Mouse (Mus musculus) T-helper 1 cell (primary cell): ENCODE measurements around the gene Nucks1.

Source experiments
- in situ Hi-C: fragments of 300-600 bp; cut with MboI, MseI; formaldehyde crosslinking; loops from one replicate; pipeline ENCODE4 v1.15.1; 2025; ENCODE audit warnings: high pct_unique_total_duplicates

Nucks1 gene

DNA sequence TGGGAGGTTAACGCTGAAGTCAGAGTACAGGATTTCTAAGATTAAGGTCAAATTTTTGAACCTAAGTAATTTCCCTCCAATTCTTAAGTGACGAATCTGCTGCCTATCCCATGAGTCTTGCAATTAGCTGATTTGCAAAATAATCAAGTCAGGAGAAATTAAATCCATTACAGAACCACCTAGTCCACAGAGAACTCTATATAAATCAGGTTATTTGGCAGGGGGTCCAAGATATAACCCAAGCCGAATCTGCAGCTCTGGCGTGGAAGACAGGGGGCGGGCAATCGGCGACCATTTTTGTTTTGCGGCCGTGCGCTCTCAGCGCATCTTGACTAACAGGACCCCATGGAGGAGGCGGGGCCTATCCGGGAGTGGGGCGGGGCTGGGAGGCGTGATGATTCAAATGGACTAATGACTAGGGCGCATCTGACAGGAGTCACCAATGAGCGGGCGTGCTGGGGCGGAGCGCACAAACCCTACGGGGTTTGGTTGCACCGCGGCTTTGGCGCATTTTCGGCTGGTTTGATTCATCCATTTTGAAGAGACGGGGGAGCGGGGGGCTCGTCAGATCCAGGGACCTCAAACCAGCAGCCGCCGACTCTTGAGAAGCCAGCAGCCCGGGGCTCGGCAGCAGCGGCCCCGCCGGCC lies at the start of gene Nucks1:
TSS of gene Nucks1 (plus strand) at position 534 of the 648 bp plus-strand sequence.
- in situ Hi-C loops, result no loop called here

DNA sequence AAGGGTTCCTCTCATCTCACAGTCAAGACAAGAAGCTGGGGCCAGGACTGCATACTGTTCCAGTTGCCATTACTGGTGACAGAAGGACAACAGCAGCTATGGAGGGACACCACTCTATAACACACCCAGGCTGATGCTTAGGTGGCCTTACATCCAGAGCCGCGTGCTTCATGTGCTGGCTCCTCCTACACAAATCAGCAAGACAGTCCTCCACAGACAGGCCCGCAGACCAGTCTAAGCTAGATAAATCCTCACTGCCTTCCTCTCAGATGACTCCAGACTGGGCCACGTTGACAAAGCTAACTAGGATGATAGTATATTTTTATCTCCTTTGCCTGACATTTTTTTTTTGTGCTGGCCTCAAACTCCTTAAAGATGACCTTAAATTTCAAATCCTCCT lies 48.5 kb upstream of the Nucks1 start:
- in situ Hi-C loops, result loop anchor here (5.0 kb wide), 1 partner anchor 45 kb away; no protein-coding TSS in a partner anchor

DNA sequence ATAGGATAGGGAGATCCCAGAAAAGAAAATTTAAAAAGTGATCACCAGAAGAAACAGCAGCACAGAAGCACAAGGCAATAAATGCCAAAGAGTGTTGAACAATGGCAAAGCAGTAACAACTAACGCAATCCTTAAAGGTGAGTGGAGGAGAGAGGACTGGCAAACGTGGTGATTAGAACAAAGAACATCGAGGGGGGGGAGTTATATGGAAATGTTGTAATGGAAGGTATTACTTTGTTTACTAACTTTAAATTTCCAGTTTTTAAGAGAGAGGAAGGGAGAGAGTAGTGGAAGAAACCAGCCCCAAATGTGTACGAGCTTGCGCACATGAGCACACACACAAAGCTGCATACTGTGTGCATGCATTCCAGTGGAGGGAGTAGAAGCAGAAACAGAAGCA lies 44.7 kb upstream of the Nucks1 start:
- in situ Hi-C loops, result no loop called here

GRCm38 (mm10) chr1:131866304-131866999 lies 43.9 kb upstream of the Nucks1 start:
- in situ Hi-C loops, result no loop called here

GRCm38 (mm10) chr1:131867093-131867945 lies 43.0 kb upstream of the Nucks1 start, which contains the start of gene Rab29:
Gene Rab29 (plus strand): TSS chr1:131867224.
- in situ Hi-C loops, result no loop called here

GRCm38 (mm10) chr1:131867946-131868290 lies 42.4 kb upstream of the Nucks1 start:
- in situ Hi-C loops, result no loop called here

GRCm38 (mm10) chr1:131869561-131869960 lies 40.8 kb upstream of the Nucks1 start:
- in situ Hi-C loops, result no loop called here

DNA sequence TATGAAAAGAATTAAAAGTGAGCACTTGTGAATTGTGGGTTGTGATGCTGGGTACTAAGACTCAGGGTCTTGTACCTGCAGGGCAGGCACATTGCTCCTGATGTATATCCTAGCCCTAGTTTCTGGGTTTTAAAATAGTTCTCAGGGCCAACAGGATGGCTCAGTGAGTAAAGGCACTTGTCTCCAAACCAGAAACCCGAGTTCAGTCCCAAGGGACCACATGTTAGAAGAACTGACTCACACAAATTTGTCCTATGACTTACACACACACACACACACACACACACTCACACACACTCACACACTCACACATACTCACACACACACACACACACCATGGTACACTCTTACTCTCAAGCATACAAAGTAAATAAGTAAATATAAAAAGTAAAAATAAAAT lies 37.5 kb upstream of the Nucks1 start:
- in situ Hi-C loops, result no loop called here

DNA sequence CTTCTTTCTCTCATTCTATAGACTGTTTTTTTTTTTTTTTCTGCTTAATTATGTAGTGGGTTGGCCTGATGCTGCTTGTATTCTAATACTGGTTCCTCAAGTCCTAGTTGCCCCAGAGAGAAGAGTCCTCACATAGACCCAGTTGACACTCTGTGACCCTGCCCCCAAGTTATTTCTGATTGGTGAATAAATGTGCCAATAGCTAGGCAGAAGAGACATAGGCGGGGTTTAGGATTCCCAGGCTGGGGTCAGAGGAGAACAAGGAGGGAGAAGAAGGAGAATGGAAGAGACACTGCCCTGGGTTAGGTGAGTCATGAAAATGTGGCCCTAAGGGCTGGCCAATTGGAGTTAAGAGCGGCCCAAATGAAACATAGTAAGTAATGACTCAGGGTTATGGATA lies 30.5 kb upstream of the Nucks1 start:
- in situ Hi-C loops, result no loop called here

DNA sequence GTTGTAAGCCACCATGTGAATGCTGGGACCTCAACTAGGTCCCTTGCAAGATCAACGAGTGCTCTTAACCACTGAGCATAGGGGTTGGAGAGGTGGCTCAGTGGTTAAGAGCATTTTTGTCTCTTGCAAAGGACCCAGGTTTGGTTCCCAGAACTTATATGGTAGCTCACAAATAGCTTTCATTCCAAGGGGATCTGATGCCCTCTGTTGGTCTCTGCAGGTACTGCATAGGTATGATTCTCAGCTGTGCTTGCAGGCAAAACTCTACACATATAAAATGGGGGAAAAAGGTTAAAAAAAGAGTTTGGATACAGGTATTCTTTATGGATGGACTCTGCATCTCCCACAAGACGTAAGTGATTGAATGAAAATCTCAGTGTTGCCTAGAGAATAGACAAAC lies 27.5 kb upstream of the Nucks1 start:
- in situ Hi-C loops, result no loop called here

- in situ Hi-C loops, result no loop called here
These were observed 24.2 kb upstream of the Nucks1 start for GRCm38 (mm10) chr1:131886173-131886572.

DNA sequence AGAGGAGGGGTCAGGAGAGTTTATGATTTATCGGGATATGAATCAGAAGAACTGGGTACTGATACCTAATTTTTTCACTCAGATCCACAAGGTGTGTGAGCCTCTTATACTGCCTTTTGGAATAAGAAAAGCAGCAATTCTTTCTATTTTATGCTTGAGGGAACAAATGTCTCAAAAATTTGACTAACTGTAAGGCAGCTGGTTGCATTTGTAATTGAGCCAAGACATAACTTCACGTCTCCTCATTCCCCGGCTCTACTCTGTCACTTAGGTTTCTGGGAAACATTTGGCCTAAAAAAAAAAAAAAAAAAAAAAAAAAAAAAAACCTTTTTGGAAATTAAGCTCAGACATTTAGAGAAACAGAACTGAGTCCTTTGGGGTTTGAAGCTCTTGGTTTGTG lies 23.7 kb upstream of the Nucks1 start:
- in situ Hi-C loops, result no loop called here

DNA sequence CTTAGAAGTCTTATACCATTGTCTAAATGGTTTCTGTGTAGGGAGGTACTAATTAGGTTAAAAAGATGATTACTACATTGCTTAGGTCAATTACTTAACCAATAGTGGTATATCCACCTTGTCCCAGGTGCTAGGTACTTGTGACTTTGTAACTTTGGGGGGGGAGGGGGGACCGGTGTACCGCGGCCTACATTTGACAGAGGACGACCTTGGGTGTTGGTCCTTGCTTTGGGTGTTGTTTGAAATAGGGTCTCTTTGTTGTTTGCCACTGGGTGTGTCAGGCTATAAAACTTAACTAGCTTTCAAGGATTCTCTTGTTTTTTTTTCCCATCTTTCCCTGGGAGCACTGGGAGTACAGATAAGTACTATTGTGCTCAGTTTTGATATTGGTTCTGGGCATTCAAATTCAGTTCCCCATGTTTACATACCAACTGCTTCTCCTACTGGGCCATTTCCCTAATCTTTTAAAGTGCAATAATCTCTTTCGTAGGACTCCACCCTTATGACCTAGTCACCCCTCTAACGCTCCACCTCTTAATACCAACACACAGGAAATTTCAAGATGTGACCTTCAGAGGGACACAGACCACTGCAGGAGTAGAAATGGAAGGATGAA lies 20.2 kb upstream of the Nucks1 start:
- in situ Hi-C loops, result no loop called here

DNA sequence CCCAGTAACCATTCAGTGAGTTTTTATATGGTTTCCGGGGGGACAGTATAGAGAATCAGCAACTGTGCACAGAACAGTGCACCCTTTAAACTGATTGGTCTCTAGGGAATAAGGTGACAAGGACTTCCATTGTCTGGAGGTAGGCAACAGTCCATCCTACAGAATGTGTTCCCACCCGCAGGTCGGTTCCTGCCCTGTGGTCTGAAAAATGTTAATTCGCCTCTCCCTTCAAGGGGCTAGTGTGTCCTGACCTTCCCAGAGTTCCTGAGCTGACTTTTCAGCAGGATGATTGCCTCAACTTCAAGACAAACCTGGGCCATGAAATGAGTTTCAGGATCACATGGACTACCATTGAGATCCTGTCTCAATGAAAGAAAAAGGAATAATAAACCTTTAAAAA lies 18.9 kb upstream of the Nucks1 start:
- in situ Hi-C loops, result no loop called here

DNA sequence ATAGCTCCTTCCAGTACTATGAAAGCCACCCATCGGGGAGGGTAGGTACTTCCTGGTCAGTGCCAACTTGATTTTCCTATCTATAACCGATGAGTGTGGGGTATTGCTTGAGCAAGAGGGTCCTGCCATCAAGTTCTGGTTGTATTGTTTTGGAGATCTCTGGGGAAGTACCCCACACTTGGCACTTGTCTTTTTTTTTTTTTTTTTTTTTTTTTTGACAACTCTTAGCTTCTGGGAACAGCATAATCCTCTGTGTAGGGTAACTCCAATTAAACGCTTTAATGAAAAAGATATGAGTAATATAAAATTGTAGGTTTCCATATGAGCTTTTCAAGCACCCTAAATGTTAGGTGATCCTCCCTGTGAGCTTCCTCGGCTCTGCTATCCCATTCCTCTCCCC lies 7.7 kb upstream of the Nucks1 start:
- in situ Hi-C loops, result no loop called here

DNA sequence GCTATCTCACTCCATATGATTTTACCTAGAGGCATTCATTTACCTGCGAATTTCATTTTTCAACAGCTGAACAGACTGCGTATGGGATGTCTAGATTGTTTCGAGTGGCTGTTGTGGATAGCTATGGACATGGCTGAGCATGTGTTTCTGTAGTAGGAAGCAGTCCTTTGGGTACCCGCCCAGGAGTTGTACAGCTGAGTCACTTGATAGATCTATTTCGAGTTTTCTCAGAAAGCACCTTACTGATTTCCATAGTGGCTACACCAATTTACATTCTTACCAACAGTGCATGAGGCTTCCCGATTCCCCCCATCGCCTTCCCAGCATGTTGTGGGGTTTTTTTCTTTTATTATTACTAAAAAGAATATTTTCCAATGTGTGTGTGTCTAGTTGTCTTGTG lies 7.1 kb upstream of the Nucks1 start:
- in situ Hi-C loops, result no loop called here

DNA sequence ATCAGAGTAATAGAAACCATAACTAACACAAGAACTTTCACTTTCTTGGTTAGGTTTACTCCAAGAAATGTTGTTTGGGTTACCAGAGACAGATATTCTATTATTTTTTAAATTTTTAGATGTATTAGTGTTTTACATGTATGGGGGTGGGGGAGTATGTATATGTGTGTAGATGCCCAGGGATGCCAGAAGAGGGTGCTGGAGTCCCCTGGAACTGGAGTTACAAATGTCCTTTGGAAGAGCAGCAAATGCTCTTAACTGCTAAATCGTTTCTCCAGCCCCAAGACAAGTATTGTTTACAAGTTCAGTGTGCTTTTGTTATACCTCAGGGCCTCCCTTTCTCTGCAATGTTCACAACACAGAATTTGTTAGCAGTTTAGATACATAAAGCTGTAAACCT lies 4.8 kb upstream of the Nucks1 start:
- in situ Hi-C loops, result loop anchor here (5.0 kb wide), 1 partner anchor 43 kb away; no protein-coding TSS in a partner anchor

DNA sequence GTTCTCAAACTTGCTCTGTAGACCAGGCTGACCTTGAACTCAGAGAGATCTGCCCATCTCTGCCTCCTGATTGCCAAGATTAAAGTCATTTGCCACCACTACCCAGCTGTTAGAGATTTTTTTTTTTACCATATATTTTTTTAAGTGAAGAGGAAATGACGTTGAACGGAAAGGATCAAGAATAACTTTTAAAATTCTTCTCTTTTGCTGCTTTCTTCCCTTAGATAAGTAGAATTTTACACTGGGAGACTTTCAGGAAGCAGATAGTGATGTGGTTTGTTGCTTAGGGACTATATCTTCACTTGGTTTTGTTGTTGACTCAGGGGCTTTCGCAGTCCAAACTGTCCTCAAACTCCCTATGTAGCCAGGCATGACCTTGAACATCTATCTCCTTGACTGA lies 1.9 kb upstream of the Nucks1 start:
- in situ Hi-C loops, result loop anchor here (5.0 kb wide), 1 partner anchor 46 kb away; no protein-coding TSS in a partner anchor

DNA sequence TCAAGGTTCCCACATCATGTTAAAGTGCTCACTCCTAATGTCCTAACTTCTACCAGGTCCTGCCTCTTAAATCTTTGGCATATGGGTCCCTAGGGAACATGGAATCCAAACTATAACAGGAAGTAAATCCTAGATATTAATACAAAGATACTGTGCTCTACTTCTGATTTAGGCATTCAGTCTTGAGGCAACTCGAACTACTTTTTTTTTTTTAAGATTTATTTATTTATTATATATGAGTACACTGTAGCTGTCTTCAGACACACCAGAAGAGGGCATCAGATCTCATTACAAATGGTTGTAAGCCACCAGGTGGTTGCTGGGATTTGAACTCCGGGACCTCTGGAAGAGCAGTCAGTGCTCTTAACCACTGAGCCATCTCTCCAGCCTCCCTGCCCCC lies 1.1 kb upstream of the Nucks1 start:
- in situ Hi-C loops, result loop anchor here (5.0 kb wide), 1 partner anchor 47 kb away; no protein-coding TSS in a partner anchor

- in situ Hi-C loops, result no loop called here
These were observed 582 bp downstream of the Nucks1 start for GRCm38 (mm10) chr1:131910674-131911558.

DNA sequence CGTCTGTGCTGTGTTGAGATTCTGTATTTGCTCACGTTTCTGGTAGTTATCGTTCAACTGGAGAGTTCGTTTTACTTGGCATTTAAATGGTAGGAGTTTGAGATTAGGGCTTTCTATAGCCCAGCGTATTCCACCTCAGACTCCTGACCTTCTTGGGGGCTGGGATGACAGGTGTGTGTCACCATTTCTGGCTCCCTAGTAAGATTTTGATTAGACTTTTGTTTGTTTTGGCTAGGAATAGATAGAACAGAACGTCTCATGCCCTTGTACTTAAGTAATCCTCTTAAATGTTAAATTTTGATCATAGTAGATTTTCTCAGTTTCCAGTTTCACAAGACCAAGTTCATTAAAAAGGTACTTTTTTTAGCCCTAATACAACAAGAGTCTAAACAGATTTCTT lies 7.3 kb downstream of the Nucks1 start:
- in situ Hi-C loops, result no loop called here
